Mouse (Mus musculus) G1E (cell line): Measurements from ENCODE around the gene Gpr141. TPM values are rescaled to one million over a fixed set of nuclear protein-coding genes. Genes with fewer than 3 reads are reported as not detected.

Source experiments
- ATAC-seq: 2 replicates; pipeline ENCODE4 v1.8.0; 2016; ENCODE audit warnings: mild to moderate bottlenecking; ENCODE audit not compliant: insufficient number of reproducible peaks, poor library complexity, low FRiP score, severe bottlenecking; ENCODE audit errors: extremely low read depth
- DNase-seq: peaks from one replicate; pipeline ENCODE4 v3.0.0; 2012; ENCODE audit warnings: low spot score
- H3K27me3 ChIP-seq: 2 replicates; pipeline ENCODE4 v1.6.1; 2012; ENCODE audit warnings: mild to moderate bottlenecking, low read length, inconsistent platforms; ENCODE audit not compliant: insufficient read depth
- H3K36me3 ChIP-seq: replicated peaks from 2 replicates; pipeline ENCODE3; 2012; ENCODE audit warnings: mild to moderate bottlenecking, inconsistent platforms
- H3K4me1 ChIP-seq: 2 replicates; pipeline ENCODE4 v1.6.1; 2012; ENCODE audit warnings: low read depth, low read length, inconsistent platforms, mixed read lengths; ENCODE audit not compliant: insufficient read depth
- H3K4me3 ChIP-seq: 2 replicates; pipeline ENCODE4 v1.5.1; 2012; ENCODE audit warnings: low read depth, mild to moderate bottlenecking, inconsistent platforms, low read length, moderate library complexity, mixed read lengths
- H3K9me3 ChIP-seq: replicated peaks from 2 replicates; pipeline ENCODE4 v1.6.1; 2012; ENCODE audit warnings: inconsistent platforms
- CTCF ChIP-seq: IDR thresholded peaks from 2 replicates; pipeline ENCODE4 v1.5.1; 2012; ENCODE audit warnings: low read depth, low read length, inconsistent platforms, mixed read lengths
- GATA1 ChIP-seq: IDR thresholded peaks from 2 replicates; pipeline ENCODE4 v1.6.1; 2012; ENCODE audit warnings: borderline replicate concordance, low read length, inconsistent platforms, mixed read lengths
- GATA2 ChIP-seq: IDR thresholded peaks from 2 replicates; pipeline ENCODE4 v1.6.1; 2012; ENCODE audit warnings: low read depth, low read length, inconsistent platforms, borderline replicate concordance
- POLR2AphosphoS5 ChIP-seq: IDR thresholded peaks from 2 replicates; pipeline ENCODE4 v1.6.1; 2012; ENCODE audit warnings: low read depth, low read length, inconsistent platforms; ENCODE audit not compliant: insufficient replicate concordance
- TAL1 ChIP-seq: conservative IDR thresholded peaks from 2 replicates; pipeline ENCODE4 v1.6.1; 2012; ENCODE audit warnings: low read depth, low read length, inconsistent platforms, mixed read lengths
- polyA plus RNA-seq: library from polyadenylated mRNA; stranded (reverse); fragments of >175 nt; gene quantifications from 2 replicates; pipeline ENCODE4 v1.2.3, GENCODE M21; 2012
- total RNA-seq, 2 experiments: library from RNA; stranded (forward) in 1 of 2; stranded (reverse) in 1 of 2; fragments of 200-1000 nt in 1 of 2; fragments of >200 nt in 1 of 2; fragmentation: Nextera tagmentation in 1 of 2; gene quantifications; 2 replicates each; pipeline ENCODE4 v1.2.3; 2014 to 2017

The Gpr141 gene
- total and polyA plus RNA-seq, 3 experiments = 0.16 TPM; not detected in 2

GRCm38 (mm10) chr13:19763211-19763610 lies 60.8 kb downstream of the Gpr141 start:
- no peaks in the 10 kb centered on the region for H3K27me3 ChIP-seq
- H3K4me1 ChIP-seq = no peaks in the 10 kb centered on the region
- DNase-seq (no peak), ATAC-seq (no peak)
- no peaks in the 10 kb centered on the region for H3K9me3 ChIP-seq
- TF ChIP-seq GATA2 (no peak), CTCF (no peak), TAL1 (no peak), POLR2AphosphoS5 (no peak), GATA1 (no peak)
- no peak overlapping the region for H3K4me3 ChIP-seq
- H3K36me3 ChIP-seq = no peaks in the 10 kb centered on the region

GRCm38 (mm10) chr13:19745741-19746140 lies 78.3 kb downstream of the Gpr141 start:
- Histone ChIP-seq H3K27me3 (no peaks in the 10 kb centered on the region), H3K4me3 (no peak overlapping the region), H3K36me3 (no peaks in the 10 kb centered on the region), H3K9me3 (no peaks in the 10 kb centered on the region), H3K4me1 (no peaks in the 10 kb centered on the region)
- DNase-seq = no peak
- no peak for TF ChIP-seq GATA1
- TF ChIP-seq GATA2 = no peak
- TF ChIP-seq CTCF = no peak
- no peak for TF ChIP-seq POLR2AphosphoS5
- no peak for TF ChIP-seq TAL1
- ATAC-seq = no peak

GRCm38 (mm10) chr13:19744536-19744935 lies 79.5 kb downstream of the Gpr141 start:
- Histone ChIP-seq H3K4me1 (no peaks in the 10 kb centered on the region), H3K9me3 (no peaks in the 10 kb centered on the region), H3K4me3 (no peak overlapping the region), H3K36me3 (no peaks in the 10 kb centered on the region), H3K27me3 (no peaks in the 10 kb centered on the region)
- TF ChIP-seq GATA2 = no peak
- TF ChIP-seq GATA1 = no peak
- no peak for TF ChIP-seq CTCF
- no peak for TF ChIP-seq TAL1
- no peak for TF ChIP-seq POLR2AphosphoS5
- DNase-seq = no peak
- no peak for ATAC-seq

- DNase-seq (no peak), ATAC-seq (no peak)
- no peaks in the 10 kb centered on the region for H3K4me1 ChIP-seq
- H3K9me3 ChIP-seq = no peaks in the 10 kb centered on the region
- no peak for TF ChIP-seq GATA1
- TF ChIP-seq CTCF = no peak
- no peak overlapping the region for H3K4me3 ChIP-seq
- H3K36me3 ChIP-seq = no peaks in the 10 kb centered on the region
- no peaks in the 10 kb centered on the region for H3K27me3 ChIP-seq
Observed at GRCm38 (mm10) chr13:19734597-19734996, 89.5 kb downstream of the Gpr141 start.

- Histone ChIP-seq H3K4me3 (no peak overlapping the region), H3K9me3 (no peaks in the 10 kb centered on the region), H3K36me3 (no peaks in the 10 kb centered on the region), H3K4me1 (no peaks in the 10 kb centered on the region), H3K27me3 (no peaks in the 10 kb centered on the region)
- DNase-seq (no peak), ATAC-seq (no peak)
- TF ChIP-seq POLR2AphosphoS5 (no peak), CTCF (no peak), GATA2 (no peak), GATA1 (no peak), TAL1 (no peak)
Observed at GRCm38 (mm10) chr13:19730826-19731225, 93.2 kb downstream of the Gpr141 start.

- Histone ChIP-seq H3K27me3 (no peaks in the 10 kb centered on the region), H3K9me3 (no peaks in the 10 kb centered on the region), H3K4me1 (no peaks in the 10 kb centered on the region), H3K4me3 (no peak overlapping the region), H3K36me3 (no peaks in the 10 kb centered on the region)
- TF ChIP-seq TAL1 (no peak), GATA1 (no peak), GATA2 (no peak), POLR2AphosphoS5 (no peak), CTCF (no peak)
- ATAC-seq (no peak), DNase-seq (no peak)
Observed at GRCm38 (mm10) chr13:19718954-19719353, 105.1 kb downstream of the Gpr141 start.

GRCm38 (mm10) chr13:19717201-19717600 lies 106.9 kb downstream of the Gpr141 start:
- Histone ChIP-seq H3K9me3 (no peaks in the 10 kb centered on the region), H3K4me1 (no peaks in the 10 kb centered on the region), H3K4me3 (no peak overlapping the region), H3K36me3 (no peaks in the 10 kb centered on the region), H3K27me3 (no peaks in the 10 kb centered on the region)
- no peak for ATAC-seq
- no peak for TF ChIP-seq GATA2
- TF ChIP-seq GATA1 = no peak
- DNase-seq = no peak
